Mouse (Mus musculus) forebrain, postnatal 0 days (tissue): Measurements from ENCODE around the gene Capn13. TPM values are rescaled to one million over a fixed set of nuclear protein-coding genes. Genes with fewer than 3 reads are reported as not detected.

Source experiments
- ATAC-seq: fragments of 200-750 bp; cut with Nextera tagmentation; 2 replicates; pipeline ENCODE4 v1.8.0; 2017; ENCODE audit warnings: mild to moderate bottlenecking, moderate library complexity
- DNase-seq: peaks from one replicate; pipeline ENCODE4 v3.0.0-alpha.2; 2015
- H3K27ac ChIP-seq: fragments of 300-500 bp; sonication (generic); 2 replicates; pipeline ENCODE4 v1.5.1; 2014; ENCODE audit warnings: low read depth, mild to moderate bottlenecking, antibody characterized with exemption, low read length, moderate library complexity, mixed read lengths
- H3K27me3 ChIP-seq: fragments of 300-500 bp; sonication (generic); 2 replicates; pipeline ENCODE4 v1.6.1; 2014; ENCODE audit warnings: mild to moderate bottlenecking, low read length, mixed read lengths; ENCODE audit not compliant: insufficient read depth
- H3K36me3 ChIP-seq: fragments of 300-500 bp; sonication (generic); 2 replicates; pipeline ENCODE4 v1.6.1; 2014; ENCODE audit warnings: mild to moderate bottlenecking, moderate library complexity; ENCODE audit not compliant: insufficient read depth
- H3K4me1 ChIP-seq: fragments of 300-500 bp; sonication (generic); 2 replicates; pipeline ENCODE4 v1.6.1; 2014; ENCODE audit warnings: antibody characterized with exemption; ENCODE audit not compliant: insufficient read depth
- H3K4me2 ChIP-seq: fragments of 300-500 bp; sonication (generic); 2 replicates; pipeline ENCODE4 v1.6.1; 2014; ENCODE audit warnings: low read depth, mild to moderate bottlenecking, moderate library complexity
- H3K4me3 ChIP-seq: fragments of 300-500 bp; sonication (generic); 2 replicates; pipeline ENCODE4 v1.5.1; 2014; ENCODE audit warnings: low read depth, low read length, mixed read lengths
- H3K9ac ChIP-seq: fragments of 300-500 bp; sonication (generic); 2 replicates; pipeline ENCODE4 v1.6.1; 2014; ENCODE audit warnings: mild to moderate bottlenecking
- H3K9me3 ChIP-seq: fragments of 300-500 bp; sonication (generic); 2 replicates; pipeline ENCODE4 v1.6.1; 2016; ENCODE audit warnings: low read length
- CTCF ChIP-seq: sonication (generic); IDR thresholded peaks from 2 replicates; pipeline ENCODE4 v1.5.1; 2016; ENCODE audit warnings: antibody characterized with exemption, control low read depth, low read depth
- WGBS: fragments of 180-500 bp; shearing (Covaris S2); extraction: QIAGEN DNeasy Blood & Tissue Kit; methylation state at CpG from one replicate; pipeline ENCODE4 v1.1.7; 2014; 5-methylcytosine and 5-hydroxymethylcytosine counted together
- polyA plus RNA-seq: library from polyadenylated mRNA; unstranded; fragments of >200 nt; fragmentation: Nextera tagmentation; extraction: Ambion mirVana; gene quantifications from 2 replicates; pipeline ENCODE4 v1.2.1, GENCODE M21; 2015
- total RNA-seq: library from RNA; depleted of rRNA; stranded (reverse); fragments of >200 nt; gene quantifications from 2 replicates; pipeline ENCODE4 v1.2.3, GENCODE M21; 2014

The Capn13 gene
- total and polyA plus RNA-seq, 2 experiments from 2014 or later: not detected

GRCm38 (mm10) chr17:73311491-73311890, 89.2 kb downstream of the Capn13 start:
- no peak for TF ChIP-seq CTCF
- Histone ChIP-seq H3K9ac (no peak overlapping the region), H3K4me2 (no peak overlapping the region), H3K36me3 (no peaks in the 10 kb centered on the region), H3K27ac (no peak overlapping the region), H3K27me3 (no peaks in the 10 kb centered on the region), H3K4me1 (no peaks in the 10 kb centered on the region), H3K9me3 (no peaks in the 10 kb centered on the region), H3K4me3 (no peak overlapping the region)
- 83% methylated on average over 5 of the region's 5 CpGs for WGBS
- no peak for ATAC-seq
- no peak for DNase-seq

DNA sequence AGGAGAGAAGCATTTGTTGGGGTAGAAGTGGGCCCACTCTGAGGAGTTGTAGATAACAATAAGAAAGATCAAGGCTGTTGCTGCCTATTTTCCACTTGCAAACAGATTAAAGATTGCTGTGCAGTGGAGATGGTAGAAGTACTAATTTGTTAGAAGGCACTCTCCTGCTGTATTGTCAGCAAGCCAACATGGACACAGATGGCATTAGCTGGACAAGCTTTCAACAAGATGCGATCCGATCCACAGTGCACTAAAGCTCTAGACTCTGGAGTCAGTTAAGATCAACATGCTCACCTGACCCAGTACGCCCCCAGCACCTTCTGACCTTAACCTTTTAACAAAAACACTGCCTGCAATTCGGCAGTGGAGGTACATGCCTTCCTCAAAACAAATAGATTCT, 92.0 kb downstream of the Capn13 start:
- Histone ChIP-seq H3K36me3 (no peaks in the 10 kb centered on the region), H3K27ac (no peak overlapping the region), H3K9ac (no peak overlapping the region), H3K27me3 (no peaks in the 10 kb centered on the region), H3K9me3 (no peaks in the 10 kb centered on the region), H3K4me2 (no peak overlapping the region), H3K4me1 (no peaks in the 10 kb centered on the region), H3K4me3 (no peak overlapping the region)
- 84% methylated on average over 4 of the region's 4 CpGs for WGBS
- DNase-seq: no peak
- no peak for ATAC-seq
- no peak for TF ChIP-seq CTCF

DNA sequence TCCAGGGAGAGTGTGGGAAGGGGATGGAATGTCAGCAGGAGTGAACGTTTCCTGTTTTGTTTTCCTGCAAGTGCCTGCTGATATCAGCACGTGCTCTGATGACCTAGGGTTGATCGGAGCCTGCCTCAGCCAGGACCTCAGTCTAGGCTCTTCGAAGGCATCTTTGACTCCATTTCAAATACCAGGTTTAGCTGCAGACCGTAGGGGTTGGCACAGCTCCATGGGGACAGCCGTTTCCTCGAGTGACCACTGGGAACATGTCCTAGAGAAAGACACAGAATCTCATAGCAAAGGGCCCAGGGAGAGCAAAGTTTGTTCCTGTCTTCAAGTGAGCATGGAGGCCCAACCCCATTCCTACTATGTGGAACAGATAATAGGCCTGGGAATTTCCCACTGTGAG, 94.0 kb downstream of the Capn13 start:
- Histone ChIP-seq H3K9ac (no peak overlapping the region), H3K4me2 (no peak overlapping the region), H3K4me1 (no peaks in the 10 kb centered on the region), H3K27me3 (no peaks in the 10 kb centered on the region; the same call in 1 of the 2 replicates), H3K4me3 (no peak overlapping the region), H3K9me3 (no peaks in the 10 kb centered on the region), H3K36me3 (no peaks in the 10 kb centered on the region), H3K27ac (no peak overlapping the region)
- 59% methylated on average over 7 of the region's 7 CpGs for WGBS
- no peak for DNase-seq
- TF ChIP-seq CTCF: no peak
- no peak for ATAC-seq

GRCm38 (mm10) chr17:73305622-73306021, 95.0 kb downstream of the Capn13 start:
- H3K4me2 ChIP-seq: no peak overlapping the region
- no peaks in the 10 kb centered on the region for H3K9me3 ChIP-seq
- TF ChIP-seq CTCF: peak; percentile 90
- ATAC-seq (peak; percentile 50; the same call in 1 of the 2 replicates), DNase-seq (peak; percentile 91)
- H3K36me3 ChIP-seq: no peaks in the 10 kb centered on the region
- H3K27me3 ChIP-seq: no peaks in the 10 kb centered on the region; the same call in 1 of the 2 replicates
- no peak overlapping the region for H3K4me3 ChIP-seq
- no peak overlapping the region for H3K27ac ChIP-seq
- WGBS: 58% methylated on average over 9 of the region's 9 CpGs
- H3K9ac ChIP-seq: no peak overlapping the region
- H3K4me1 ChIP-seq: no peaks in the 10 kb centered on the region

DNA sequence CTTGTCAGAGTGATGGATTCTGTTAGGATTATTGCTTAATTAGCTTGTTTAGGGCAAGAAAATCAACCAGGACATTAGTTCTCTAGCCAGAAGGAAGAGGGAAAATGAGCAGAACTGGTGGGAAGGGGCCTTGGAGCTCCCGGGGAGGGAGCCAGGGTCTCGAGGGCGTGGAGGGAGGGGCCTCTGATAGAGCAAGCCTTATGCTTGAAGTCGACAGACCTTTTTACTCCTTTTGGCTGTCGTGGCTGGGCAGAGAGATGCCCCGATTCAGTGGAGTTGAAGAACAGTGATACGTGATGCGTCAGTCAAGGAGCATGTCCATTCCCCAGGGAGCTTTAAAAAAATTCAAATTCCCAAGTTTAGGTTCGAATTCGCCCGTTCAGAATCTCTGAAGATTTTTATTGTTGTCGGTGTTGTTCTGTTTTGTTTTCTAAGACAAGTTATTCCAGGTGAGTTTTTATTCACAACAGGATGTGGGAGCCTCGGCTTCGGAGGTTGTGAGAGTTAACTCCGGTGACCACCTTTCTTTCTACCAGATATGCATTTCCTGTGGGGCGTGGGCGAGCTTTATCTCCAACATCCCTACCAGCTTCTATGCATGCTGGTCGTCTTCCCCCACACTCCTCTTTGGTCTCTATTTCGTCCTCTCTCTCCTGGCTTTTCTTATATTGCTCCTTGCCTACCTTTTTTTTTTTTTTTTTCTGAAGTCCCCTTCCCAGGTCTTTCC, 96.4 kb downstream of the Capn13 start:
- Histone ChIP-seq H3K4me2 (no peak overlapping the region), H3K9ac (no peak overlapping the region), H3K27me3 (no peaks in the 10 kb centered on the region; the same call in 1 of the 2 replicates), H3K9me3 (no peaks in the 10 kb centered on the region), H3K4me3 (no peak overlapping the region), H3K27ac (no peak overlapping the region), H3K36me3 (no peaks in the 10 kb centered on the region), H3K4me1 (no peaks in the 10 kb centered on the region)
- DNase-seq (no peak), ATAC-seq (no peak)
- WGBS: 78% methylated on average over 19 of the region's 19 CpGs
- no peak for TF ChIP-seq CTCF

DNA sequence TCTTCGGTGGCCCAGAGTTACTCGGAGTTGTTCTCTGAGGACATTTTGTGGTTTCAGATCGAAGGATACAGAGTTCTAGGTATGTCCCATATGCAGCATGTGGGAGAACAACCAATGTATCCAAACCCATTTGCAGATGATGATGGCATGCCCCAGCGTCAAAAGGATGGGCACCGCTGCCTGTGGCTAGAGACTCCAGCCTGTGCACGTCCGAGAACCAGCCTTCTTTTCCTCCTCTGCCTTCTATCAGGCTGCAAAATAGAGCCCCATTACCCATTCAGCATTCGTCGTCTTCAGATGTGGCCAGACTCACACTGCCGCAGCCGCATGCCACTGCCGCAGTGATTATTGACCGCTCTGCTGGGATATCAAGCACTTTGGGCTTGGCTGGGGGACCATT, 97.0 kb downstream of the Capn13 start:
- TF ChIP-seq CTCF: no peak
- no peak overlapping the region for H3K27ac ChIP-seq
- 78% methylated on average over 13 of the region's 13 CpGs for WGBS

GRCm38 (mm10) chr17:73303217-73303616, 97.4 kb downstream of the Capn13 start:
- 29% methylated on average over 5 of the region's 5 CpGs for WGBS

More for the DNA sequence above, 97.0 kb downstream of the Capn13 start:
- DNase-seq: no peak
- H3K27me3 ChIP-seq: no peaks in the 10 kb centered on the region; the same call in 1 of the 2 replicates
- no peak overlapping the region for H3K9ac ChIP-seq
- no peak for ATAC-seq
- H3K9me3 ChIP-seq: no peaks in the 10 kb centered on the region
- H3K4me1 ChIP-seq: no peaks in the 10 kb centered on the region
- no peaks in the 10 kb centered on the region for H3K36me3 ChIP-seq
- no peak overlapping the region for H3K4me3 ChIP-seq
- no peak overlapping the region for H3K4me2 ChIP-seq

More at GRCm38 (mm10) chr17:73303217-73303616, 97.4 kb downstream of the Capn13 start:
- ATAC-seq (peak; percentile 64), DNase-seq (peak; percentile 89)
- no peak overlapping the region for H3K4me2 ChIP-seq
- H3K27ac ChIP-seq: no peak overlapping the region
- no peaks in the 10 kb centered on the region for H3K36me3 ChIP-seq
- H3K9ac ChIP-seq: no peak overlapping the region
- H3K9me3 ChIP-seq: no peaks in the 10 kb centered on the region
- no peaks in the 10 kb centered on the region for H3K4me1 ChIP-seq
- TF ChIP-seq CTCF: peak; percentile 90
- H3K27me3 ChIP-seq: no peaks in the 10 kb centered on the region; the same call in 1 of the 2 replicates
- no peak overlapping the region for H3K4me3 ChIP-seq
